Mouse (Mus musculus) midbrain, embryonic 12.5 days (tissue): Measurements from ENCODE around the gene Gm5538. TPM values are rescaled to one million over a fixed set of nuclear protein-coding genes. Genes with fewer than 3 reads are reported as not detected.

Source experiments
- ATAC-seq: fragments of 200-750 bp; cut with Nextera tagmentation; 2 replicates; pipeline ENCODE4 v1.8.0; 2017; ENCODE audit warnings: low read depth, moderate TSS enrichment, moderate library complexity; ENCODE audit not compliant: low FRiP score
- H3K27ac ChIP-seq: fragments of 300-500 bp; sonication (generic); replicated peaks from 2 replicates; pipeline ENCODE4 v1.5.1; 2016; ENCODE audit warnings: mild to moderate bottlenecking
- H3K27me3 ChIP-seq: fragments of 300-500 bp; sonication (generic); 2 replicates; pipeline ENCODE4 v1.6.1; 2016; ENCODE audit warnings: mild to moderate bottlenecking
- H3K36me3 ChIP-seq: fragments of 300-500 bp; sonication (generic); 2 replicates; pipeline ENCODE4 v1.6.1; 2016
- H3K4me1 ChIP-seq: fragments of 300-500 bp; sonication (generic); 2 replicates; pipeline ENCODE4 v1.6.1; 2016
- H3K4me2 ChIP-seq: fragments of 300-500 bp; sonication (generic); replicated peaks from 2 replicates; pipeline ENCODE4 v1.6.1; 2016; ENCODE audit warnings: mild to moderate bottlenecking, moderate library complexity
- H3K4me3 ChIP-seq: fragments of 300-500 bp; sonication (generic); 2 replicates; pipeline ENCODE4 v1.5.1; 2016; ENCODE audit warnings: mild to moderate bottlenecking
- H3K9ac ChIP-seq: fragments of 300-500 bp; sonication (generic); replicated peaks from 2 replicates; pipeline ENCODE4 v1.6.1; 2016; ENCODE audit warnings: mild to moderate bottlenecking, moderate library complexity
- H3K9me3 ChIP-seq: fragments of 300-500 bp; sonication (generic); 2 replicates; pipeline ENCODE4 v1.6.1; 2016; ENCODE audit warnings: mild to moderate bottlenecking
- WGBS: fragments of 180-500 bp; shearing (Covaris S2); methylation state at CpG from one replicate; pipeline ENCODE4 v1.1.7; 2016; 5-methylcytosine and 5-hydroxymethylcytosine counted together
- polyA plus RNA-seq: library from polyadenylated mRNA; unstranded; fragments of >200 nt; fragmentation: Nextera tagmentation; extraction: Ambion mirVana; gene quantifications from 2 replicates; pipeline ENCODE4 v1.2.1, GENCODE M21; 2016

Gene Gm5538
- polyA plus RNA-seq: not detected in 2 replicates

DNA sequence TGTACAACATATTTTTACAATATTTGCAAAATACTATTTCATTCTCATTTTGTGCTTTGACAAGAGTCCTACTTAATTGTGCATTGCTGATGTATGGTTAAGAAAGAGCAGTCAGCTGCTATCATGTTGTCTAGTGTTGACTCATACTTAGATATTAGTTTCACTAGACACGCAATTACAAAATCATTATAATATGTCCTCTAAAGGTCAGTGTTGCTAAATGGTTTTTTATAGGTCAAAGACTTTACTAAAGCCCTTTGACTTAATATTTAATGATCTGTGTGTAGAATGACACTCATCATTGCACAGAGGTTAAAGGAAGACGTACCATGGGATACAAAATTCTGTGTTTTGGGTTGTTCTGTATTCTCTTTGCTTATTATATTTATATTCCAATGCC lies at the start of gene Gm5538:
Gene Gm5538, plus strand, starts transcription at position 301 of the 400 bp plus-strand sequence.
- no peaks in the 10 kb centered on the region for H3K27me3 ChIP-seq
- no peak within 1 kb of the TSS for H3K27ac ChIP-seq
- no peaks in the 10 kb centered on the region for H3K36me3 ChIP-seq
- H3K9me3 ChIP-seq: no peaks in the 10 kb centered on the region
- no peak within 1 kb of the TSS for H3K4me3 ChIP-seq
- no peak within 1 kb of the TSS for H3K9ac ChIP-seq
- ATAC-seq: no peak
- no peak within 1 kb of the TSS for H3K4me2 ChIP-seq
- WGBS: 89% methylated on average over 2 of the region's 2 CpGs
- H3K4me1 ChIP-seq: no peaks in the 10 kb centered on the region

DNA sequence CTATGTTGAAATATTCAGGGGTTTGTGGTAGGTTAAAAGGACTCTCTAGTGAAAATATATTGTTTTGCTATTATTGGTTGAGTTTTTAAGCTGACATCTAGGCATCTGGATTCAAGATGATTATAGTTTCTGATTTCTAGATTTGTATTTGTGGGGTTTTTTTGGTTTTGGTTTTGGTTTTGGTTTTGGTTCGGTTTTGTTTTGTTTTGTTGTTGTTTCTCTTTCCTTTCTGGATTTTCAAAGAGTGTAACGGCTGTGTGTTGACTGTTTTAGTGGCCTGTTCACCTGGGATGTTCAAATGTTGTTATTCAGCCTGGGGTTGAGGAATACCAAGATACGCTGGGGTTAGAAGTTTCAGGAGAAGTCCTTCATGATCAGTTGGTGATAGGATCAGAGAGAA lies 32.2 kb upstream of the Gm5538 start:
- Histone ChIP-seq H3K9ac (no peak overlapping the region), H3K27me3 (no peaks in the 10 kb centered on the region), H3K36me3 (no peaks in the 10 kb centered on the region), H3K9me3 (0 out of 2 replicates have a peak, but pooled peaks cover 3% of the 10 kb centered on the region), H3K27ac (no peak overlapping the region), H3K4me3 (no peak overlapping the region), H3K4me1 (no peaks in the 10 kb centered on the region), H3K4me2 (no peak overlapping the region)
- no peak for ATAC-seq
- WGBS: 75% methylated on average over 3 of the region's 3 CpGs

DNA sequence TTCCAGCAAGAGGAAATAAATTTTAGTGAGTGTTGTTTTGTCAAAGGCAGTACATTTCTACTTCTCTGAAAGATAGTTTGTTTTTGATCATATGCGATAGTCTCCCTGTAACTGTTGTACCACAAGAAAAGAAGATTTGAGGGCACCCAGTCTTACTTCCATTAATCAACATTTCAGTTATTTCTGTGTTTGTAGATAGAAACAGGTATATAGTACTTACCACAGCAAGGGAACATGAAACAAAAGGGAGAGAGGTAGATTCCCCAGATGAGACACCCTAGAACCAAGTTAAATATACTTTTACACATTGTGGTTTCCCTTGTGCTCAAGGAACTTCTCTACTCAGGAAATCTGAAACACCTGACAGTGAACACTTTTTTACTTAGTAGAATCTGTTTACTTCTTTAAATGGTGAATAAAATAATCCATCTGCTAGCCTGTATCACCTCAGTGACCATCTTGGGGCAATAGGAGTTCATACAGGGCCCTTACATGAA lies 26.9 kb upstream of the Gm5538 start:
- no peak overlapping the region for H3K4me2 ChIP-seq
- no peaks in the 10 kb centered on the region for H3K27me3 ChIP-seq
- no peaks in the 10 kb centered on the region for H3K4me1 ChIP-seq
- H3K9me3 ChIP-seq: no peaks in the 10 kb centered on the region
- H3K9ac ChIP-seq: no peak overlapping the region
- no peaks in the 10 kb centered on the region for H3K36me3 ChIP-seq
- WGBS: 100% methylated on average over 1 of the region's 1 CpGs
- ATAC-seq: no peak
- H3K4me3 ChIP-seq: no peak overlapping the region
- H3K27ac ChIP-seq: no peak overlapping the region

DNA sequence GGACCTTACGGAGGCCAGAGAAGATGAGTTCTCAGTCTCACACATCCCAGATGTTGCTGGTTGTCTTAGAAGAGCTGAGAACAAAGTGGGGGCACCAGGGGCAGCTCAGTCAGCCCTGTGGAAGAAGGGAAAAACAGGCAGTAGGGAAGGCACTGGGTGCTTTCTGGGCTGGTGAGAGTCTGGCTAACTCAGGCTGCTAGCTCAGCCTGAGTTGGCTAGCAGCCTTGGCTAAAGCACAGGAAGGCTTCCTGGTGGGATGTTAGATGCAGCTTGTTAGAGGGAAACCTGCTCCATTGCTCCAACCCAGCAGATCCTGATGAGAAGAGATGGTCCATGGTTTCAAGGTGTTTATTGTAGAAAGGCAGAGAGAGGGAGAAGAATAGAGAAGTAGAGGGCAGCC lies 10.3 kb downstream of the Gm5538 start:
- H3K4me1 ChIP-seq: no peaks in the 10 kb centered on the region
- no peaks in the 10 kb centered on the region for H3K9me3 ChIP-seq
- no peaks in the 10 kb centered on the region for H3K27me3 ChIP-seq
- H3K9ac ChIP-seq: no peak overlapping the region
- H3K27ac ChIP-seq: no peak overlapping the region
- no peak overlapping the region for H3K4me2 ChIP-seq
- H3K4me3 ChIP-seq: no peak overlapping the region
- 100% methylated on average over 1 of the region's 1 CpGs for WGBS
- no peaks in the 10 kb centered on the region for H3K36me3 ChIP-seq
- ATAC-seq: no peak

DNA sequence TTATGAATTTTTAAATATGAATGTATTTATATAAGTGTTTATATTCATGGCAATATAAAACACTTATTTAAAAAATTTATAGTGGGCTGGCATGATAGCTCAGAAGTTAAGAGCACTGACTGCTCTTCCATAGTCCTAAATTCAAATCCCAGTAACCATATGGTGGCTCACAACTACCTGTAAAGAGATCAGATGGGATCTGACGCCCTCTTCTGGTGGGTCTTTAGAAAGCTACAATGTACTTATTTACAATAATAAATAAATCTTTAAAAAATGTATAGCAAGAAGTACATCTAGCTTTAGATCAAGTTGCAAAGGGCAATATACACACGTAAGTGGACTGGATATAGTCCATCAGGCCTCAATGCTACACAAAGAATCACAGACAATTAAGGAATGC lies 14.6 kb downstream of the Gm5538 start:
- Histone ChIP-seq H3K27me3 (no peaks in the 10 kb centered on the region), H3K27ac (no peak overlapping the region), H3K36me3 (no peaks in the 10 kb centered on the region), H3K9me3 (no peaks in the 10 kb centered on the region), H3K4me1 (no peaks in the 10 kb centered on the region), H3K4me3 (no peak overlapping the region), H3K9ac (no peak overlapping the region), H3K4me2 (no peak overlapping the region)
- WGBS: 17% methylated on average over 2 of the region's 2 CpGs
- no peak for ATAC-seq

Other genes starting within 250 kb of the Gm5538 start
- not detected in 2 replicates for gene Gm8298, start 131.3 kb downstream of the Gm5538 start, polyA plus RNA-seq
- gene C130079G13Rik, start 195.4 kb downstream of the Gm5538 start, polyA plus RNA-seq: not detected in 2 replicates